Mouse (Mus musculus) hindbrain, embryonic 11.5 days (tissue): ENCODE data around the gene Pdzk1. TPM values are rescaled to one million over a fixed set of nuclear protein-coding genes. Genes with fewer than 3 reads are reported as not detected.

Source experiments
- ATAC-seq: fragments of 200-750 bp; cut with Nextera tagmentation; 2 replicates; pipeline ENCODE4 v1.8.0; 2017; ENCODE audit warnings: mild to moderate bottlenecking, moderate TSS enrichment, moderate library complexity; ENCODE audit not compliant: low FRiP score
- DNase-seq: peaks from one replicate; pipeline ENCODE4 v3.0.0-alpha.2; 2015; ENCODE audit warnings: low spot score
- H3K27ac ChIP-seq: fragments of 300-500 bp; sonication (generic); 2 replicates; pipeline ENCODE4 v1.5.1; 2014; ENCODE audit warnings: mild to moderate bottlenecking, low read depth, low read length
- H3K27me3 ChIP-seq: fragments of 300-500 bp; sonication (generic); 2 replicates; pipeline ENCODE4 v1.6.1; 2014; ENCODE audit warnings: mild to moderate bottlenecking, low read length, moderate library complexity, mixed read lengths; ENCODE audit not compliant: control insufficient read depth, insufficient read depth
- H3K36me3 ChIP-seq: fragments of 300-500 bp; sonication (generic); 2 replicates; pipeline ENCODE4 v1.6.1; 2014; ENCODE audit warnings: mild to moderate bottlenecking, low read length, moderate library complexity, mixed read lengths; ENCODE audit not compliant: control insufficient read depth, insufficient read depth
- H3K4me1 ChIP-seq: fragments of 300-500 bp; sonication (generic); replicated peaks from 2 replicates; pipeline ENCODE4 v1.6.1; 2014; ENCODE audit warnings: low read length, mixed read lengths; ENCODE audit not compliant: control insufficient read depth, insufficient read depth
- H3K4me2 ChIP-seq: fragments of 300-500 bp; sonication (generic); replicated peaks from 2 replicates; pipeline ENCODE4 v1.6.1; 2014; ENCODE audit warnings: mild to moderate bottlenecking, low read depth, low read length
- H3K4me3 ChIP-seq: fragments of 300-500 bp; sonication (generic); 2 replicates; pipeline ENCODE4 v1.5.1; 2014; ENCODE audit warnings: low read depth, low read length
- H3K9ac ChIP-seq: fragments of 300-500 bp; sonication (generic); 2 replicates; pipeline ENCODE4 v1.6.1; 2014; ENCODE audit warnings: low read depth, low read length
- H3K9me3 ChIP-seq: fragments of 300-500 bp; sonication (generic); 2 replicates; pipeline ENCODE4 v1.6.1; 2016; ENCODE audit warnings: low read length; ENCODE audit not compliant: control insufficient read depth
- WGBS: fragments of 180-500 bp; shearing (Covaris S2); extraction: QIAGEN DNeasy Blood & Tissue Kit; methylation state at CpG from one replicate; pipeline ENCODE4 v1.1.7; 2014; 5-methylcytosine and 5-hydroxymethylcytosine counted together
- polyA plus RNA-seq: library from polyadenylated mRNA; unstranded; fragments of >200 nt; fragmentation: Nextera tagmentation; extraction: Ambion mirVana; gene quantifications from 2 replicates; pipeline ENCODE4 v1.2.1, GENCODE M21; 2014

The Pdzk1 gene
- not detected in 2 replicates for polyA plus RNA-seq

GRCm38 (mm10) chr3:96828984-96829383, at the start of gene Pdzk1, which contains the start of gene Cd160:
Pdzk1 (plus strand) TSS chr3:96829284.
Cd160 (minus strand) TSS chr3:96829351.
- no peak for DNase-seq
- H3K9me3 ChIP-seq: no peaks in the 10 kb centered on the region
- no peak within 1 kb of the TSS for H3K4me2 ChIP-seq
- ATAC-seq: no peak
- no peak within 1 kb of the TSS for H3K4me3 ChIP-seq
- H3K27me3 ChIP-seq: no peaks in the 10 kb centered on the region
- no peaks in the 10 kb centered on the region for H3K4me1 ChIP-seq
- no peak within 1 kb of the TSS for H3K27ac ChIP-seq
- no peak within 1 kb of the TSS for H3K9ac ChIP-seq
- WGBS: 88% methylated on average over 1 of the region's 1 CpGs
- H3K36me3 ChIP-seq: no peaks in the 10 kb centered on the region

- H3K27me3 ChIP-seq: no peaks in the 10 kb centered on the region
- H3K4me3 ChIP-seq: no peak overlapping the region
- H3K36me3 ChIP-seq: no peaks in the 10 kb centered on the region
- WGBS: 76% methylated on average over 8 of the region's 8 CpGs
- no peak overlapping the region for H3K9ac ChIP-seq
- no peak for DNase-seq
- no peaks in the 10 kb centered on the region for H3K4me1 ChIP-seq
- H3K9me3 ChIP-seq: no peaks in the 10 kb centered on the region
- H3K27ac ChIP-seq: no peak overlapping the region
- ATAC-seq: no peak
- no peak overlapping the region for H3K4me2 ChIP-seq
Observed at GRCm38 (mm10) chr3:96782236-96782635, 46.8 kb upstream of the Pdzk1 start.

GRCm38 (mm10) chr3:96787784-96788183, 41.3 kb upstream of the Pdzk1 start:
- H3K36me3 ChIP-seq: no peaks in the 10 kb centered on the region
- H3K9me3 ChIP-seq: no peaks in the 10 kb centered on the region
- 92% methylated on average over 1 of the region's 1 CpGs for WGBS
- H3K4me2 ChIP-seq: no peak overlapping the region
- no peak for ATAC-seq
- no peak overlapping the region for H3K4me3 ChIP-seq
- no peak overlapping the region for H3K9ac ChIP-seq
- H3K27me3 ChIP-seq: no peaks in the 10 kb centered on the region
- no peaks in the 10 kb centered on the region for H3K4me1 ChIP-seq
- no peak overlapping the region for H3K27ac ChIP-seq
- DNase-seq: no peak

- H3K27me3 ChIP-seq: no peaks in the 10 kb centered on the region
- WGBS: 85% methylated on average over 8 of the region's 8 CpGs
- H3K36me3 ChIP-seq: no peaks in the 10 kb centered on the region
- no peak for DNase-seq
- H3K27ac ChIP-seq: no peak overlapping the region
- no peak overlapping the region for H3K4me2 ChIP-seq
- no peaks in the 10 kb centered on the region for H3K9me3 ChIP-seq
- H3K4me3 ChIP-seq: no peak overlapping the region
- H3K4me1 ChIP-seq: no peaks in the 10 kb centered on the region
- no peak overlapping the region for H3K9ac ChIP-seq
- ATAC-seq: no peak
Observed at GRCm38 (mm10) chr3:96788506-96788905, 40.6 kb upstream of the Pdzk1 start.

GRCm38 (mm10) chr3:96800254-96800653, 28.8 kb upstream of the Pdzk1 start:
- Histone ChIP-seq H3K27ac (no peak overlapping the region), H3K9me3 (no peaks in the 10 kb centered on the region), H3K4me2 (no peak overlapping the region), H3K4me1 (no peaks in the 10 kb centered on the region), H3K4me3 (no peak overlapping the region), H3K9ac (no peak overlapping the region), H3K36me3 (no peaks in the 10 kb centered on the region), H3K27me3 (no peaks in the 10 kb centered on the region)
- DNase-seq (no peak), ATAC-seq (no peak)
- 87% methylated on average over 11 of the region's 11 CpGs for whole genome bisulfite sequencing

- ATAC-seq (no peak), DNase-seq (no peak)
- H3K36me3 ChIP-seq: no peaks in the 10 kb centered on the region
- H3K9me3 ChIP-seq: no peaks in the 10 kb centered on the region
- H3K27me3 ChIP-seq: no peaks in the 10 kb centered on the region
- H3K9ac ChIP-seq: no peak overlapping the region
- H3K4me3 ChIP-seq: no peak overlapping the region
- no peak overlapping the region for H3K27ac ChIP-seq
- no peaks in the 10 kb centered on the region for H3K4me1 ChIP-seq
- WGBS: 72% methylated on average over 1 of the region's 1 CpGs
- H3K4me2 ChIP-seq: no peak overlapping the region
Observed at GRCm38 (mm10) chr3:96802214-96802613, 26.9 kb upstream of the Pdzk1 start.

GRCm38 (mm10) chr3:96808136-96808535, 20.9 kb upstream of the Pdzk1 start:
- H3K27ac ChIP-seq: no peak overlapping the region
- no peak for DNase-seq
- no peak for ATAC-seq
- no peaks in the 10 kb centered on the region for H3K27me3 ChIP-seq
- H3K9me3 ChIP-seq: no peaks in the 10 kb centered on the region
- no peak overlapping the region for H3K4me2 ChIP-seq
- H3K4me3 ChIP-seq: no peak overlapping the region
- no peak overlapping the region for H3K9ac ChIP-seq
- H3K4me1 ChIP-seq: no peaks in the 10 kb centered on the region
- 74% methylated on average over 3 of the region's 3 CpGs for WGBS
- H3K36me3 ChIP-seq: no peaks in the 10 kb centered on the region

- no peaks in the 10 kb centered on the region for H3K9me3 ChIP-seq
- no peak overlapping the region for H3K4me3 ChIP-seq
- no peaks in the 10 kb centered on the region for H3K4me1 ChIP-seq
- H3K36me3 ChIP-seq: no peaks in the 10 kb centered on the region
- H3K4me2 ChIP-seq: no peak overlapping the region
- H3K9ac ChIP-seq: no peak overlapping the region
- ATAC-seq: no peak
- H3K27me3 ChIP-seq: no peaks in the 10 kb centered on the region
- H3K27ac ChIP-seq: no peak overlapping the region
- DNase-seq: no peak
- 80% methylated on average over 3 of the region's 3 CpGs for WGBS
Observed at GRCm38 (mm10) chr3:96808651-96809050, 20.4 kb upstream of the Pdzk1 start.

GRCm38 (mm10) chr3:96811232-96811631, 17.9 kb upstream of the Pdzk1 start:
- no peak for DNase-seq

More at GRCm38 (mm10) chr3:96811232-96811631, 17.9 kb upstream of the Pdzk1 start:
- no peak overlapping the region for H3K4me2 ChIP-seq
- H3K27me3 ChIP-seq: no peaks in the 10 kb centered on the region
- H3K9me3 ChIP-seq: no peaks in the 10 kb centered on the region
- ATAC-seq: no peak
- WGBS: 90% methylated on average over 3 of the region's 3 CpGs
- H3K9ac ChIP-seq: no peak overlapping the region
- H3K4me3 ChIP-seq: no peak overlapping the region
- no peaks in the 10 kb centered on the region for H3K4me1 ChIP-seq
- no peaks in the 10 kb centered on the region for H3K36me3 ChIP-seq
- H3K27ac ChIP-seq: no peak overlapping the region
